Mouse (Mus musculus): Measurements from ENCODE around the gene Fam189a1.

DNA sequence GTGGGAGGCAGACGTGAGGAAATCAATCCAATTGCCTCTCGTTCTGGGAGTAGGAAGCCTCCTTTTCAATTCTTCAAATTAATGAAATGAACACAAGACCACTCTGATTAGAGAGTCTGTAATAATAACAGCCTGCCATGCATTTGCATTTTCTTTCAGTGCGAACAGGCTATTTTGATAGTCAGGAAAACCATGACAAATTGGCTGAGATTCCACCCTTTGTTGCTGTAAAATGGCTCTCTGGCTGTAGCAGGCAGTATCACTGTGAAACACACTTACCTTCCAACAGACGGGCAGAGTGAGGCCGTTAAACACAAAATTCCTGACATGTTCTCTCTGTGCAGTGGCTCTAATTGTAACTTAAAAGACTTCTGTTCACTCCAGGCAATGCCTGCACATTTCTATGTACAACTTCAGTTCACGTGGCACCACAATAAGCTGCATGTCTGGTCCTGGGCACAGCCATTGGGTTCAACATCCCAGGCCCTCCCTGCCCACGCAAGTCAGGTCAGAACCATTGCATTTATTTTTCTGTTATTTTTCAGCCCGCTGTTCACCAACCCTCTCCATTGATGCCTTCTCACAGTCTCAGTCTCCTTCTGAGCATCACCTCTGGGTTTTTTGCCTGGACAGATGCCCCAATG lies 138.2 kb downstream of the Fam189a1 start:
- TF ChIP-seq CTCF (IDR thresholded peaks at IDR 0.05; ENCODE audit: low read depth, low read length) (no peak), POLR2A (IDR thresholded peaks at IDR 0.05; ENCODE audit: borderline replicate concordance, low read depth, low read length) (no peak)

Data from bone marrow macrophage, adult 2 months (primary cell).